Mouse (Mus musculus): ENCODE results near the gene Rab8b.

DNA sequence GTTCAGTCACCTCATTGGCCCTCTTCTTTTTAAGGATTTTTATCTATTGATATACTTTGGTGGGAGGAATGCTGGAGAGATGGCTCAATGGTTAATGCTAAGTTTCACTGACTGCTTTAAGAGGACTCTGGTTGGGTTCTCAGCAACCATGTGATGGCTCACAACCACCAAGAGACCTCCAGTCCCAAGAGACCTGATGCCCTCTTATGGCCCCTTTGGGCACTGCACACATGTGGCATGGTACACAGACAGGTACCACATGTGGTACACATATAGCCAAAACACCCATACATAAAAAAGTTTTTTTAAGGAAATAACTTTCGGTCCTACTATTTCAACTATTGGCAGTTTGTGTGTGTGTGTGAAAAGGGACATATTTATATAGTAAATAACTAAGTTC, 2.6 kb upstream of the Rab8b start:
- TF ChIP-seq POLR2A (IDR thresholded peaks at IDR 0.05; ENCODE audit: borderline replicate concordance, low read depth, low read length) (no peak), CTCF (IDR thresholded peaks at IDR 0.05; ENCODE audit: low read depth, low read length) (no peak)
